Mouse (Mus musculus) bone marrow, adult 2 months (tissue): Measurements from ENCODE around the gene Fat1.

Source experiments
- CTCF ChIP-seq: fragments of 200-500 bp; IDR thresholded peaks from 2 replicates; pipeline ENCODE4 v1.5.1; 2011; ENCODE audit warnings: low read length, control low read depth; ENCODE audit not compliant: control insufficient read depth, insufficient read depth
- POLR2A ChIP-seq: fragments of 200-500 bp; IDR thresholded peaks from 2 replicates; pipeline ENCODE4 v1.6.1; 2011; ENCODE audit warnings: low read depth, mild to moderate bottlenecking, control low read depth, low read length, borderline replicate concordance; ENCODE audit not compliant: control insufficient read depth

- no peak for TF ChIP-seq POLR2A
- no peak for TF ChIP-seq CTCF
Measured at GRCm38 (mm10) chr8:45052205-45052604, 117.0 kb downstream of the Fat1 start.
